Mouse (Mus musculus): ENCODE results near the gene Myl3. TPM values are rescaled to one million over a fixed set of nuclear protein-coding genes. Genes with fewer than 3 reads are reported as not detected.

Myl3 gene
- polyA plus RNA-seq, 1 experiment from 2014 or later = 4,490 TPM

- ATAC-seq (replicated peaks; ENCODE audit: insufficient number of reproducible peaks, insufficient read depth, low FRiP score, low read depth) = no peak
- 90% methylated on average over 6 of the region's 6 CpGs for WGBS
Measured at GRCm38 (mm10) chr9:110711996-110712395, 29.7 kb upstream of the Myl3 start.

GRCm38 (mm10) chr9:110712545-110712944, 29.1 kb upstream of the Myl3 start:
- Histone ChIP-seq H3K9me3 (replicated peaks) (no peaks in the 10 kb centered on the region), H3K4me1 (replicated peaks) (peaks cover 9% of the 10 kb centered on the region), H3K9ac (no peak overlapping the region), H3K4me2 (no peak overlapping the region), H3K4me3 (no peak overlapping the region), H3K27ac (no peak overlapping the region), H3K27me3 (no peaks in the 10 kb centered on the region), H3K36me3 (peaks cover 30% of the 10 kb centered on the region)
- WGBS = 94% methylated on average over 4 of the region's 4 CpGs
- ATAC-seq (replicated peaks; ENCODE audit: insufficient number of reproducible peaks, insufficient read depth, low FRiP score, low read depth) = no peak

More at GRCm38 (mm10) chr9:110711996-110712395, 29.7 kb upstream of the Myl3 start:
- Histone ChIP-seq H3K27ac (no peak overlapping the region), H3K4me3 (no peak overlapping the region), H3K9ac (no peak overlapping the region), H3K4me1 (replicated peaks) (peaks cover 9% of the 10 kb centered on the region), H3K4me2 (no peak overlapping the region), H3K36me3 (peaks cover 30% of the 10 kb centered on the region), H3K27me3 (no peaks in the 10 kb centered on the region), H3K9me3 (replicated peaks) (no peaks in the 10 kb centered on the region)

- H3K4me3 ChIP-seq = no peak overlapping the region
- ATAC-seq (replicated peaks; ENCODE audit: insufficient number of reproducible peaks, insufficient read depth, low FRiP score, low read depth) = no peak
- WGBS = 69% methylated on average over 1 of the region's 1 CpGs
Measured at GRCm38 (mm10) chr9:110713389-110713788, 28.3 kb upstream of the Myl3 start.

GRCm38 (mm10) chr9:110715426-110715825, 26.2 kb upstream of the Myl3 start:
- Histone ChIP-seq H3K9ac (no peak overlapping the region), H3K4me2 (no peak overlapping the region), H3K27ac (no peak overlapping the region), H3K36me3 (peaks cover 26% of the 10 kb centered on the region), H3K4me3 (no peak overlapping the region), H3K9me3 (replicated peaks) (no peaks in the 10 kb centered on the region), H3K4me1 (replicated peaks) (0 out of 2 replicates have a peak, but pooled peaks cover 7% of the 10 kb centered on the region), H3K27me3 (no peaks in the 10 kb centered on the region)
- WGBS = 56% methylated on average over 1 of the region's 1 CpGs
- ATAC-seq (replicated peaks; ENCODE audit: insufficient number of reproducible peaks, insufficient read depth, low FRiP score, low read depth) = no peak

More at GRCm38 (mm10) chr9:110713389-110713788, 28.3 kb upstream of the Myl3 start:
- Histone ChIP-seq H3K4me2 (no peak overlapping the region), H3K27me3 (no peaks in the 10 kb centered on the region), H3K4me1 (replicated peaks) (peaks cover 9% of the 10 kb centered on the region), H3K36me3 (peaks cover 29% of the 10 kb centered on the region), H3K9ac (no peak overlapping the region), H3K27ac (no peak overlapping the region), H3K9me3 (replicated peaks) (no peaks in the 10 kb centered on the region)

- H3K36me3 ChIP-seq = peaks cover 26% of the 10 kb centered on the region
- H3K4me2 ChIP-seq = no peak overlapping the region
- ATAC-seq (replicated peaks; ENCODE audit: insufficient number of reproducible peaks, insufficient read depth, low FRiP score, low read depth) = peak; percentile 53; the same call in 1 of the 2 replicates
- H3K27ac ChIP-seq = no peak overlapping the region
- no peak overlapping the region for H3K4me3 ChIP-seq
- no peaks in the 10 kb centered on the region for H3K27me3 ChIP-seq
- 0 out of 2 replicates have a peak, but pooled peaks cover 7% of the 10 kb centered on the region for H3K4me1 ChIP-seq (replicated peaks)
- H3K9me3 ChIP-seq (replicated peaks) = no peaks in the 10 kb centered on the region
- no peak overlapping the region for H3K9ac ChIP-seq
- 24% methylated on average over 4 of the region's 4 CpGs for WGBS
Measured at GRCm38 (mm10) chr9:110716775-110717174, 24.9 kb upstream of the Myl3 start.

- Histone ChIP-seq H3K36me3 (peaks cover 18% of the 10 kb centered on the region), H3K9ac (no peak overlapping the region), H3K27me3 (no peaks in the 10 kb centered on the region), H3K4me3 (no peak overlapping the region), H3K4me1 (replicated peaks) (0 out of 2 replicates have a peak, but pooled peaks cover 7% of the 10 kb centered on the region), H3K9me3 (replicated peaks) (no peaks in the 10 kb centered on the region), H3K27ac (no peak overlapping the region), H3K4me2 (no peak overlapping the region)
- 78% methylated on average over 6 of the region's 6 CpGs for WGBS
- no peak for ATAC-seq (replicated peaks; ENCODE audit: insufficient number of reproducible peaks, insufficient read depth, low FRiP score, low read depth)
Measured at GRCm38 (mm10) chr9:110718071-110718470, 23.6 kb upstream of the Myl3 start.

- Histone ChIP-seq H3K36me3 (peaks cover 20% of the 10 kb centered on the region; the same call in 1 of the 2 replicates), H3K9me3 (replicated peaks) (no peaks in the 10 kb centered on the region), H3K4me2 (no peak overlapping the region), H3K27ac (no peak overlapping the region), H3K27me3 (no peaks in the 10 kb centered on the region), H3K4me3 (no peak overlapping the region), H3K4me1 (replicated peaks) (0 out of 2 replicates have a peak, but pooled peaks cover 7% of the 10 kb centered on the region), H3K9ac (no peak overlapping the region)
- no peak for ATAC-seq (replicated peaks; ENCODE audit: insufficient number of reproducible peaks, insufficient read depth, low FRiP score, low read depth)
- WGBS = 70% methylated on average over 3 of the region's 3 CpGs
Measured at GRCm38 (mm10) chr9:110718810-110719209, 22.9 kb upstream of the Myl3 start.

GRCm38 (mm10) chr9:110719977-110720376, 21.7 kb upstream of the Myl3 start:
- no peaks in the 10 kb centered on the region for H3K9me3 ChIP-seq (replicated peaks)
- no peak overlapping the region for H3K4me3 ChIP-seq
- no peak overlapping the region for H3K27ac ChIP-seq
- WGBS = 64% methylated on average over 5 of the region's 5 CpGs
- peaks cover 28% of the 10 kb centered on the region for H3K36me3 ChIP-seq
- ATAC-seq (replicated peaks; ENCODE audit: insufficient number of reproducible peaks, insufficient read depth, low FRiP score, low read depth) = no peak
- H3K27me3 ChIP-seq = no peaks in the 10 kb centered on the region
- no peak overlapping the region for H3K4me2 ChIP-seq
- H3K9ac ChIP-seq = no peak overlapping the region
- H3K4me1 ChIP-seq (replicated peaks) = 0 out of 2 replicates have a peak, but pooled peaks cover 7% of the 10 kb centered on the region

GRCm38 (mm10) chr9:110722060-110722459, 19.6 kb upstream of the Myl3 start:
- no peak overlapping the region for H3K4me2 ChIP-seq
- no peaks in the 10 kb centered on the region for H3K9me3 ChIP-seq (replicated peaks)
- H3K4me1 ChIP-seq (replicated peaks) = peaks cover 27% of the 10 kb centered on the region
- no peak overlapping the region for H3K27ac ChIP-seq
- no peak for ATAC-seq (replicated peaks; ENCODE audit: insufficient number of reproducible peaks, insufficient read depth, low FRiP score, low read depth)
- no peak overlapping the region for H3K4me3 ChIP-seq
- no peak overlapping the region for H3K9ac ChIP-seq
- H3K36me3 ChIP-seq = peaks cover 22% of the 10 kb centered on the region
- 90% methylated on average over 10 of the region's 10 CpGs for WGBS
- no peaks in the 10 kb centered on the region for H3K27me3 ChIP-seq

- H3K36me3 ChIP-seq = peaks cover 22% of the 10 kb centered on the region
- H3K27me3 ChIP-seq = 0 out of 2 replicates have a peak, but pooled peaks cover 2% of the 10 kb centered on the region
- peaks cover 21% of the 10 kb centered on the region for H3K4me1 ChIP-seq (replicated peaks)
- no peak overlapping the region for H3K4me2 ChIP-seq
- no peaks in the 10 kb centered on the region for H3K9me3 ChIP-seq (replicated peaks)
- no peak overlapping the region for H3K4me3 ChIP-seq
- no peak overlapping the region for H3K9ac ChIP-seq
- WGBS = 20% methylated on average over 9 of the region's 9 CpGs
- no peak overlapping the region for H3K27ac ChIP-seq
- ATAC-seq (replicated peaks; ENCODE audit: insufficient number of reproducible peaks, insufficient read depth, low FRiP score, low read depth) = peak; percentile 23; the same call in 1 of the 2 replicates
Measured at GRCm38 (mm10) chr9:110725721-110726135, 15.9 kb upstream of the Myl3 start.

GRCm38 (mm10) chr9:110726867-110727266, 14.8 kb upstream of the Myl3 start:
- H3K9ac ChIP-seq = no peak overlapping the region
- ATAC-seq (replicated peaks; ENCODE audit: insufficient number of reproducible peaks, insufficient read depth, low FRiP score, low read depth) = no peak
- no peaks in the 10 kb centered on the region for H3K9me3 ChIP-seq (replicated peaks)
- peaks cover 18% of the 10 kb centered on the region for H3K36me3 ChIP-seq
- no peak overlapping the region for H3K4me3 ChIP-seq
- WGBS = 54% methylated on average over 33 of the region's 33 CpGs
- no peak overlapping the region for H3K27ac ChIP-seq
- H3K4me2 ChIP-seq = no peak overlapping the region; the same call in 1 of the 2 replicates
- H3K4me1 ChIP-seq (replicated peaks) = peaks cover 23% of the 10 kb centered on the region
- H3K27me3 ChIP-seq = 0 out of 2 replicates have a peak, but pooled peaks cover 2% of the 10 kb centered on the region

- Histone ChIP-seq H3K4me1 (replicated peaks) (peaks cover 48% of the 10 kb centered on the region), H3K27ac (no peak overlapping the region), H3K4me3 (no peak overlapping the region), H3K27me3 (0 out of 2 replicates have a peak, but pooled peaks cover 2% of the 10 kb centered on the region), H3K36me3 (peaks cover under 1% of the 10 kb centered on the region; the same call in 1 of the 2 replicates), H3K4me2 (no peak overlapping the region), H3K9ac (no peak overlapping the region), H3K9me3 (replicated peaks) (no peaks in the 10 kb centered on the region)
- no peak for ATAC-seq (replicated peaks; ENCODE audit: insufficient number of reproducible peaks, insufficient read depth, low FRiP score, low read depth)
- WGBS = 28% methylated on average over 8 of the region's 8 CpGs
Measured at GRCm38 (mm10) chr9:110729841-110730240, 11.8 kb upstream of the Myl3 start.

All from heart, embryonic 15.5 days (tissue).